Mouse (Mus musculus): Measurements from ENCODE around the gene Vmn1r1. TPM values are rescaled to one million over a fixed set of nuclear protein-coding genes. Genes with fewer than 3 reads are reported as not detected.
A peak's percentile ranks its signal among the peaks of the same experiment; 100 is the strongest.
"Not testable (repeated sequence)": the region's sequence is repeated elsewhere in the genome, so short reads cannot be mapped to it uniquely, and the experiment has no call there.

Gene Vmn1r1
- total RNA-seq (2014; fragmentation: Nextera tagmentation) (not detected in 2 replicates), total RNA-seq (2017) (not detected in 2 replicates)

GRCm38 (mm10) chr1:182164386-182164785 lies at the start of gene Vmn1r1:
Gene Vmn1r1, minus strand, starts transcription at chr1:182164486.
- ATAC-seq (replicated peaks; ENCODE audit: low FRiP score, low TSS enrichment, poor library complexity, severe bottlenecking): no peak

- no peak for ATAC-seq (replicated peaks; ENCODE audit: low FRiP score, low TSS enrichment, poor library complexity, severe bottlenecking)
Measured at GRCm38 (mm10) chr1:182210322-182210721, 46.0 kb upstream of the Vmn1r1 start.

GRCm38 (mm10) chr1:182192581-182192980 lies 28.3 kb upstream of the Vmn1r1 start:
- ATAC-seq (replicated peaks; ENCODE audit: low FRiP score, low TSS enrichment, poor library complexity, severe bottlenecking): no peak

GRCm38 (mm10) chr1:182191816-182192545 lies 27.7 kb upstream of the Vmn1r1 start:
- no peak for ATAC-seq (replicated peaks; ENCODE audit: low FRiP score, low TSS enrichment, poor library complexity, severe bottlenecking)

GRCm38 (mm10) chr1:182191181-182191580 lies 26.9 kb upstream of the Vmn1r1 start:
- no peak for ATAC-seq (replicated peaks; ENCODE audit: low FRiP score, low TSS enrichment, poor library complexity, severe bottlenecking)

- ATAC-seq (replicated peaks; ENCODE audit: low FRiP score, low TSS enrichment, poor library complexity, severe bottlenecking): no peak
Measured at GRCm38 (mm10) chr1:182189669-182190440, 25.6 kb upstream of the Vmn1r1 start.

- not testable (repeated sequence) for ATAC-seq (replicated peaks; ENCODE audit: low FRiP score, low TSS enrichment, poor library complexity, severe bottlenecking)
Measured at GRCm38 (mm10) chr1:182182449-182182848, 18.2 kb upstream of the Vmn1r1 start.

- no peak for ATAC-seq (replicated peaks; ENCODE audit: low FRiP score, low TSS enrichment, poor library complexity, severe bottlenecking)
Measured at GRCm38 (mm10) chr1:182181456-182182305, 17.4 kb upstream of the Vmn1r1 start.

- not testable (repeated sequence) for ATAC-seq (replicated peaks; ENCODE audit: low FRiP score, low TSS enrichment, poor library complexity, severe bottlenecking)
Measured at GRCm38 (mm10) chr1:182176985-182177384, 12.7 kb upstream of the Vmn1r1 start.

GRCm38 (mm10) chr1:182170206-182170605 lies 5.9 kb upstream of the Vmn1r1 start:
- not testable (repeated sequence) for ATAC-seq (replicated peaks; ENCODE audit: low FRiP score, low TSS enrichment, poor library complexity, severe bottlenecking)

- ATAC-seq (replicated peaks; ENCODE audit: low FRiP score, low TSS enrichment, poor library complexity, severe bottlenecking): no peak
Measured at GRCm38 (mm10) chr1:182162951-182163350, 1.3 kb downstream of the Vmn1r1 start.

GRCm38 (mm10) chr1:182159575-182159974 lies 4.7 kb downstream of the Vmn1r1 start:
- no peak for ATAC-seq (replicated peaks; ENCODE audit: low FRiP score, low TSS enrichment, poor library complexity, severe bottlenecking)

GRCm38 (mm10) chr1:182157734-182158133 lies 6.6 kb downstream of the Vmn1r1 start:
- ATAC-seq (replicated peaks; ENCODE audit: low FRiP score, low TSS enrichment, poor library complexity, severe bottlenecking): no peak

GRCm38 (mm10) chr1:182149966-182150365 lies 14.3 kb downstream of the Vmn1r1 start:
- peak; percentile 73; the same call in 1 of the 2 replicates for ATAC-seq (replicated peaks; ENCODE audit: low FRiP score, low TSS enrichment, poor library complexity, severe bottlenecking)

- ATAC-seq (replicated peaks; ENCODE audit: low FRiP score, low TSS enrichment, poor library complexity, severe bottlenecking): no peak
Measured at GRCm38 (mm10) chr1:182148864-182149514, 15.3 kb downstream of the Vmn1r1 start.

- no peak for ATAC-seq (replicated peaks; ENCODE audit: low FRiP score, low TSS enrichment, poor library complexity, severe bottlenecking)
Measured at GRCm38 (mm10) chr1:182145546-182145945, 18.7 kb downstream of the Vmn1r1 start.

GRCm38 (mm10) chr1:182143288-182143687 lies 21.0 kb downstream of the Vmn1r1 start:
- peak; percentile 45; the same call in 1 of the 2 replicates for ATAC-seq (replicated peaks; ENCODE audit: low FRiP score, low TSS enrichment, poor library complexity, severe bottlenecking)

GRCm38 (mm10) chr1:182142725-182143124 lies 21.6 kb downstream of the Vmn1r1 start:
- no peak for ATAC-seq (replicated peaks; ENCODE audit: low FRiP score, low TSS enrichment, poor library complexity, severe bottlenecking)

GRCm38 (mm10) chr1:182140370-182140769 lies 23.9 kb downstream of the Vmn1r1 start:
- ATAC-seq (replicated peaks; ENCODE audit: low FRiP score, low TSS enrichment, poor library complexity, severe bottlenecking): peak; percentile 80
